Mouse (Mus musculus): ENCODE data around the gene Chrm4.

Gene Chrm4

GRCm38 (mm10) chr2:91926949-91927348 is at the start of gene Chrm4:
Chrm4 (plus strand) TSS chr2:91927249.
- DNase-seq (ENCODE audit: low spot score in 2 of 2) = no peak

GRCm38 (mm10) chr2:91878387-91879180 is 48.5 kb upstream of the Chrm4 start:
- peak in 1 of 2 experiments; percentile 21 for DNase-seq (ENCODE audit: low spot score in 2 of 2)

GRCm38 (mm10) chr2:91883961-91884360 is 43.1 kb upstream of the Chrm4 start:
- no peak for DNase-seq (ENCODE audit: low spot score in 2 of 2)

DNA sequence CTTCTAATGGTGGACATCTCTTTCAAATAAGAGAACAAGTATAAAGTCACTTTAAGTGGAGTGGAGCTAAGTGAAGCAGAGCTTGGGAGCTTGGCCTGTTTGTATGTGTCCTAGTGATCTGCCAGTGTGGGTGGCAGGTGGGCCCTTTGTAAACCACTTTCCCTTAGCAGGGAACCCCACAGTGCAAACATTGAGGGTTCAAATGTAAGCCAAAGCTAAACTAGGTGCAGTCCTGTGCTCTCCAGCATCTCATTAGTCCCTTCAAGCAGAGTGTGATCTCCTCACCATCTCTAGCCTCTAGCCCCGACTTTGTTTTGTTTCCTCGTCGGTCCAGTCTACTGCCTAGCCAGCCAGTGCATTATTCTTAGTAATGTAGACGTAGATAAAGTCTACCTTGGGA is 42.4 kb upstream of the Chrm4 start:
- DNase-seq (ENCODE audit: low spot score in 2 of 2) = no peak

DNA sequence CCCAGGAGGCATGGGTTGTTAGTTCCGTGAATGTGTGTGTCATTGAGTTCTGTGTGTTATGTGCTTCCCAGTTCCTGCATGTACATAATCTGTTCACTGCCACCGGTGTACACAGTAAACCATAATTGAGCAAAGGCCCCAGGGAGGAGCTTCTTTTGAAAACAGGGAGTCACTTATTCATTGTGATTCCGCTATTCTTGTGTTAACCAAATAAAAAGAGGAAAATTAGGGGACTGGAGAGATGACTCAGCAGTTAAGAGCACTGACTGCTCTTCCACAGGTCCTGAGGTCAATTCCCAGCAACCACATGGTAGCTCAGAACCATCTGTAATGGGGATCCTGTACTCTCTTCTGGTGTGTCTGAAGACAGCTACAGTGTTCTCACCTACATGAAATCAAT is 32.3 kb upstream of the Chrm4 start:
- DNase-seq (ENCODE audit: low spot score in 2 of 2) = no peak

- DNase-seq (ENCODE audit: low spot score in 2 of 2) = no peak
Measured at GRCm38 (mm10) chr2:91895401-91895800, 31.6 kb upstream of the Chrm4 start.

- DNase-seq (ENCODE audit: low spot score in 2 of 2) = no peak
Measured at GRCm38 (mm10) chr2:91897968-91898367, 29.1 kb upstream of the Chrm4 start.

GRCm38 (mm10) chr2:91899141-91899540 is 27.9 kb upstream of the Chrm4 start:
- no peak for DNase-seq (ENCODE audit: low spot score in 2 of 2)

GRCm38 (mm10) chr2:91900431-91900830 is 26.6 kb upstream of the Chrm4 start:
- no peak for DNase-seq (ENCODE audit: low spot score in 2 of 2)

GRCm38 (mm10) chr2:91902336-91902735 is 24.7 kb upstream of the Chrm4 start:
- no peak for DNase-seq (ENCODE audit: low spot score in 2 of 2)

DNA sequence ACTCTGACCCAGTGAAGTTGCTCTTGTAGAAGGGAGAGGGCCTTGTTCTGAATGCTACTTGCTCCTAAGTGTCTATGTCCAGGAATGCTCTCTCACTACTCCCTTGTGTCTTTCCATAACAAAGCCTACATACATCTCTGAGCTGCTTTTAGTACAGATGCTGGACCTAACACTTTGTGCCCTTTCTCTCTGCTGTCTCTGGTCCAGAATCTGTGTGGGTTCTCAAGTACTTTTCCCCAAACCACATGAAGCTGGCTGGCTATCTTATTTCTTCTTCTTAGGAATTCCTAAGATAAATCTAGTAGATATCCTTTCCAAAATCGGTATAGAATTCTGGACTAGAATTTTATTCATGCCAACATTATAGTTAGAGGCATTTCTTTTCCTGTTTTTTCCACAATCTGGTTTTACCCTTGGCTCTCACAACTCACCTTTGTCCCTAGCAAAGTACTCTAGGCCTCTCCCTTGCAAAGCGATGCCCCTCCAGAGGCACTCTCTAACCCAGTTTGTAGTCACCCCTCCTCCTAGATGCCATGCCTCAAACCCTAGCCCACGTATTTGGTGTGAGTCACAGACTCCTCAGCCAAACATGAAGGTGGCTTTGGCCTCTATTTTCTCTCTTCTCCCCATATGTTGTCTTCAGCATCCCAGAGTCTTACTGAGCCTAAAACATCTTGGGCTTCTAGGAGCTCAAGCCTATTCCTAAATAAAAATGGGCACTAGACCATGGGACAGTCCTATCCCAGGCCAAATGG is 23.7 kb upstream of the Chrm4 start:
- DNase-seq (ENCODE audit: low spot score in 2 of 2) = peak in 1 of 2 experiments; percentile 46

GRCm38 (mm10) chr2:91904618-91905307 is 22.3 kb upstream of the Chrm4 start:
- peak in 1 of 2 experiments; percentile 48 for DNase-seq (ENCODE audit: low spot score in 2 of 2)

DNA sequence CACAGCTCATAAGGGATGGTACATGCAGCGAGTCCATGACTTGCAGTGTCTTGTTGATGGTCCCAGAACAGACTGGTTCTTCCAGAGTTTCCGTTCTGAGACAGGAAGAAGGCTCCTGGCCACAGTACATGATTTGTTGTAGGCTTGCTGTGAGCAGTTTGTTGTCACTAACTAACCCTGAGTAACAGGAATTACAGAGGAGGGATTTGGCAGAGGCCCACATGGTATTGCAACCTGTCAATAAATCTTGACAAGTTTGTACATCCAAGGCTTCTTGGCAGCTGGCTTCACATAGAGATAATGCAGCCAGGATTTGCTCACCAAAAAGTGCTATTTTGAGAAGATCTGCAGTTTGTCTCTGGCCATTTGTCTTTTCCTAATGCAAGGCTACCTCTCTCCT is 20.9 kb upstream of the Chrm4 start:
- DNase-seq (ENCODE audit: low spot score in 2 of 2) = no peak

DNA sequence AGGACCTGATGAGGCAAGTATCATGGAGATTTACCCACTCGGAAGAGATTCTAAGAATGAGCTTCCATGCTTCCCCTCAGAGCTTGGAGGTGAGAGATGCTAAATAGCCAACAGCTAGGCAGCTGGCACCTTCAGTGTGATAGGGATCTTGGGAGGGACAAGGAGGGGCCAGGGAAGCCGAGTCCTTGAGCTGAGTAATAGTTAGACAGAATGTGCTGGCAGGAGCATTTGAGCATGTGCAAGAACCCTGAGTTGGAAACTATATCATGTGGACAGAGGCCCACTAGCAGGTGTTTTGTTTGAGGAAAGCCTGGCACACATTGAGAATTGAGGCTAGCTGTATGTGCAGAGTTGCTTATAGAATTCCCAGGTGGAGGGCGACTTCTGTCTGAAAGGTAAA is 14.4 kb upstream of the Chrm4 start:
- no peak for DNase-seq (ENCODE audit: low spot score in 2 of 2)

GRCm38 (mm10) chr2:91913328-91914110 is 13.5 kb upstream of the Chrm4 start:
- DNase-seq (ENCODE audit: low spot score in 2 of 2) = no peak

DNA sequence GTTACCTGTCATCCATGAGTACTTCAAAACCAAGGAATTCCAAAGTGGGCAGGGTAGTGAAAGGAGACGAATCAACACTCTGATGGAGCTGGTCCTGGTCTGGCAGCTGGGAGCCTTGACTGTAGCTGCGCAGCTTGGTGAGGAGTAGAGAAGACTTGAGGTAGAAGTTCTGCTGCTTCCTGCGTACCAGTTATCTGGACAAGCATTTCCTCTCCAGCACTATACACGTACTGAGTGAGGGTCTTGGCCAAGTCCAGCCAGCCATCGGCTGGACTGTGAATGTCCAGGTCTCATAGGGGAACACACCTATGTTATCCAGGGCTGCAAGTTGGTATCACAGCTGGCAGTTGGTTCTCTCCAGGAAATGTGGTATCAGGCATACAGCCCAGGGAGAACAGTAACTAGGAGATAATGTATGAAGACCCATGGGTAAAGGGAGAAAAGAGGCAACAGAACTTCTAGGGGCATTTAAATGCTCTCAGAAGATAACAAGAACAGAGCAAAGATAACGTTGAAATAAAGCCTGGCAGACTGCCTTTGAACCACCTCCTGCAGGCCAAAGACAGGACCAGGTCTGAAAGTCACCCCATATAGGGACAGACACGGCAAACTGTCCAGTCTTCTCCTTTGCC is 10.6 kb upstream of the Chrm4 start:
- DNase-seq (ENCODE audit: low spot score in 2 of 2) = no peak

DNA sequence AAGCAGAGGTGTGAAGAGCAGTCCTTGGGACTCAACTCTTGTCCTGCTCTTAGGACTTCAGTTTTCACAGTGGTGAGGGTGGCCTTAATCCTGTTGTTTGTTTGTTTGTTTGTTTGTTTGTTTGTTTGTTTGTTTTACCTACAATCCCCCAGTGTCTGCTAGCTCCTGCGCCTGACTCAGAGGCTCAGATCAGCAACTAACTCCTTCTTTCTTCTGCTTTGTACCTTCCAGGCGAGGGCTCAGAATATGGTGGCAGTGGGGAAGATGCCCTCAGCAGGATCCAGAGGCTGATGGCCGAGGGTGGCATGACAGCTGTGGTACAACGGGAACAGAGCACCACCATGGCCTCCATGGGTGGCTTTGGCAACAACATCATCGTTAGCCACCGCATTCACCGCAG is 10.0 kb upstream of the Chrm4 start:
- DNase-seq (ENCODE audit: low spot score in 2 of 2) = no peak

- no peak for DNase-seq (ENCODE audit: low spot score in 2 of 2)
Measured at GRCm38 (mm10) chr2:91920130-91920529, 6.9 kb upstream of the Chrm4 start.

DNA sequence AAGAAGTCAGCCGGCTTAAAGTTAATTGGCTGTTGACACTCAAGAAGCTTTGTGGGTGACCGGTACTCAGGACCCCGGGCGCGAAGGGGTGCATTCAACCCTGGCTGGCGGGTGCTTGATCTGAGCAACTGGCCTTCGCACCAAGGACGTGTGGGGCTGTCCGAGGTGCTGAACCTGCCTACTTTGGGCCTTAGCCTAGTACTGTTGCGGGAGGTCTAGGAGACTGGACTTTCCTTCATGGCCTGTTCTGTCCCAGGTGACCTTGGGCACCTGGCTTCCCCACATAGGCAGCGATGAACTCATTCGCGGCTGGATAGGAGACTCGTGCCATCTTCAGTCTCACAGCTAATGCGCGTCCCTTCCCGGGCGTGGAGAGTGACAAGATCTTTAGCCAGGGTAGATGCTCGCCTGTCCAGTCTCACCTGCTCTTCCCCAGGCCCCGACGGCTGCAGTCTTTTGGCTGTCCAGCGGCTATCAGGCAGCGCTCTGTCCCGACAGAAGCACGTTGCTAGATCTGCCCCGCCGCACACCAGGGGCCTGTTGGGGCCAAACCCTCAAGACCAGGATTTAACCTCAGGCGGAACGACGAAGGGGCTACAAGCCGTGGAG is 5.8 kb upstream of the Chrm4 start:
- no peak for DNase-seq (ENCODE audit: low spot score in 2 of 2)

- DNase-seq (ENCODE audit: low spot score in 2 of 2) = peak in 1 of 2 experiments; percentile 83
Measured at GRCm38 (mm10) chr2:91921790-91922570, 5.1 kb upstream of the Chrm4 start.

Data from left cerebral cortex, adult 9 months (tissue).